Mouse (Mus musculus) forebrain, embryonic 14.5 days (tissue): ENCODE measurements around the gene Asb1. TPM values are rescaled to one million over a fixed set of nuclear protein-coding genes. Genes with fewer than 3 reads are reported as not detected.
A peak's percentile ranks its signal among the peaks of the same experiment; 100 is the strongest.

Experiments used
- ATAC-seq: fragments of 200-750 bp; cut with Nextera tagmentation; 2 replicates; pipeline ENCODE4 v1.8.0; 2017; ENCODE audit warnings: mild to moderate bottlenecking, moderate library complexity
- DNase-seq: peaks from one replicate; pipeline ENCODE4 v3.0.0-alpha.2; 2015; ENCODE audit warnings: low spot score
- H3K27ac ChIP-seq: fragments of 300-500 bp; sonication (generic); 2 replicates; pipeline ENCODE4 v1.5.1; 2014; ENCODE audit warnings: low read depth, mild to moderate bottlenecking, control low read depth, low read length, moderate library complexity
- H3K27me3 ChIP-seq: fragments of 300-500 bp; sonication (generic); replicated peaks from 2 replicates; pipeline ENCODE4 v1.6.1; 2014; ENCODE audit warnings: low read length, control low read depth, mixed read lengths; ENCODE audit not compliant: control insufficient read depth, insufficient read depth
- H3K36me3 ChIP-seq: fragments of 300-500 bp; sonication (generic); 2 replicates; pipeline ENCODE4 v1.6.1; 2014; ENCODE audit warnings: low read length, control low read depth; ENCODE audit not compliant: control insufficient read depth, insufficient read depth
- H3K4me1 ChIP-seq: fragments of 300-500 bp; sonication (generic); 2 replicates; pipeline ENCODE4 v1.6.1; 2014; ENCODE audit warnings: antibody characterized with exemption, low read length, control low read depth; ENCODE audit not compliant: control insufficient read depth, insufficient read depth
- H3K4me2 ChIP-seq: fragments of 300-500 bp; sonication (generic); 2 replicates; pipeline ENCODE4 v1.6.1; 2014; ENCODE audit warnings: mild to moderate bottlenecking, control low read depth, low read length
- H3K4me3 ChIP-seq: fragments of 300-500 bp; sonication (generic); 2 replicates; pipeline ENCODE4 v1.5.1; 2014; ENCODE audit warnings: low read depth, low read length, control low read depth
- H3K9ac ChIP-seq: fragments of 300-500 bp; sonication (generic); 2 replicates; pipeline ENCODE4 v1.6.1; 2014; ENCODE audit warnings: mild to moderate bottlenecking, low read length, control low read depth, moderate library complexity
- H3K9me3 ChIP-seq: fragments of 300-500 bp; sonication (generic); replicated peaks from 2 replicates; pipeline ENCODE4 v1.6.1; 2016; ENCODE audit warnings: low read length, control low read depth, mixed read lengths; ENCODE audit not compliant: control insufficient read depth
- WGBS: fragments of 180-500 bp; shearing (Covaris S2); extraction: QIAGEN DNeasy Blood & Tissue Kit; methylation state at CpG from one replicate; pipeline ENCODE4 v1.1.7; 2014; 5-methylcytosine and 5-hydroxymethylcytosine counted together
- polyA plus RNA-seq: library from polyadenylated mRNA; unstranded; fragments of >200 nt; fragmentation: Nextera tagmentation; extraction: Ambion mirVana; gene quantifications from 2 replicates; pipeline ENCODE4 v1.2.1, GENCODE M21; 2014

The Asb1 gene
- polyA plus RNA-seq, 1 experiment from 2014 or later: 11.3 TPM

DNA sequence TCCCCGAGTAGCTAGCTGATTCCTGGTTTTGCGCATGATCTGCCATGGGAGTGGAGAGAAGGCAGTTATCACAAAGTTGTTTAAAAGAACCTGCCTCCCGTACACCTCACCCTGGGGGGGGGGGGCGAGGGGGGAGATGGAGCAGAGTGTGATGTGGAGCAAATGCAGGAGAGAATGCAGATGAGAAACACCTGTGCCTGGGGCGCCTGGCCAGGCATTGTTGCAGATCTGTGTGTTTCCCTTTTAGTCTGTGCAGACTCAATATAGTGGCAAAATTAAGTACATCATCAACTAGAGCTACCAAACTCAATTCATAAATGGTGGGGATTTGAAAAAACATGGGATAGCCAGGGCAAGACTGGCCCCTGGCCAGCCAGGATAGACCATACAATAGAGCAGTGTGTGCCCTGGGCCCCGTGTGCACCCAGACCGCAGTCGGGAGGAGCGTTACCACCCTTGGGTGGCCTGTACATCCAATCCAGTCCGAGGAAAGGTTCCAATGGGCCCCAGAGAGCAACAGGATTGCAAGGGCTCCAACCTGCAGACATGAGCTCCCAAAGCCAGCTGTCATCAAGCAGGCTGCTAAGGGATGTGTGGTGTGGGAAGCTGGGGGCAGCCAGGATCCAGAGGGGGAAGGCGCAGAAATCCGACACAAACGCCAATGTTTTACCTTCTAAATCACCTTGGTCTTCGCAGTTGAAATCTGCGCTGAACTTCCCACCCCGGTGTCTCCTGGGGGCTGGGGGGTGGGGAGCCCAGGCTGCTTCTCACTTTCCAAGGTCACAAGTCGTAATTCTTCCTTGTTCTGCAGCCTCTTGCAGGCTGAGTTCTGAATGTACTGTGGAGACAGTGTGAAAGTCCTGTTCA, 44.9 kb downstream of the Asb1 start:
- H3K4me1 ChIP-seq: no peaks in the 10 kb centered on the region
- no peak overlapping the region for H3K9ac ChIP-seq
- no peak overlapping the region for H3K4me3 ChIP-seq
- no peaks in the 10 kb centered on the region for H3K27me3 ChIP-seq
- ATAC-seq (no peak), DNase-seq (no peak)
- H3K9me3 ChIP-seq: no peaks in the 10 kb centered on the region
- H3K27ac ChIP-seq: no peak overlapping the region
- no peak overlapping the region for H3K4me2 ChIP-seq
- 86% methylated on average over 16 of the region's 17 CpGs for WGBS
- H3K36me3 ChIP-seq: no peaks in the 10 kb centered on the region

DNA sequence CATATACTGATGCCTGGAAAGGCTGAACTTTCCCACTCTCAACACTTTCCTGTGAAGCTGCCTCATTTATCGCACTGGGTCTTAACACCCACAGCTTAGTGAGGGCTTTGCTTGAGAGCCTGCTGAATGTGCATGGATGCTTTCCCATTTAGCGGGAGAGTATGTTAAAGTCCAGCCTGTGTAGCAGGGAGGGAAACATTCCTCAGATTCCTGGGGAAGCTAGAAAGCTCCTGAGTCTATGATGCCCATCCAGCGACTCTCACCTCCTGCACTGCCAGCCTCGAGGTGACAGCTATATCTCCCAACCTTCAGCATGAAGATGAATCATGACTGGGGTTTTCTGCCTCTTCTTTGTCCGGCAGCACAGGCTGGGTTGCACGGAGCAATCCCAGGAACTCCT, 49.4 kb downstream of the Asb1 start:
- 77% methylated on average over 6 of the region's 6 CpGs for WGBS
- Histone ChIP-seq H3K4me2 (no peak overlapping the region), H3K27ac (no peak overlapping the region), H3K36me3 (no peaks in the 10 kb centered on the region), H3K9me3 (no peaks in the 10 kb centered on the region), H3K27me3 (no peaks in the 10 kb centered on the region), H3K9ac (no peak overlapping the region), H3K4me1 (no peaks in the 10 kb centered on the region), H3K4me3 (no peak overlapping the region)
- DNase-seq (no peak), ATAC-seq (no peak)

DNA sequence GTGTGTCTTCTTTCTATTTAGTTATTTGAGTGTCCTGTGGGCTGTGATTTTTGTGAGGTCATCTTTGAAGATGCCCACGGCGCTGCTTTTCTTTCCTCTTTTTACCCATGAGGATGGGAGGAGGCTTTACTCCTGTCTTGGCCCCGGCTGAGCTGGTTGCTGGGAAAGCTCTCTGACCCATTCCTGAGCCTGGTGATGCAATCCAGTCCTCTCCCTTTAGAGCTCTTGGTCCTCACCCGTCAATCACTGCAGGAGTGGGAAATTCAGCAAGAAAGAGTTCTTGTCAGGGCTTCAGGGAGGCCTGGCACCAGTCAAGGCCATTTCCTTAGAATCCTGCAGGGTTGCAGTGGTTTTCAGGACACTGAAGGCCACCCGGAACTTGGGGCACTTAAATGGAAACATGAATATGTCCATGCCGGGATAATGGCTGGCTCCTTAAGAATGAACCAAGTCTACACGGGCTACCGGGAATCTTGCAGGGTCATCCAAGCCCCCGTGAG, 55.2 kb downstream of the Asb1 start:
- Histone ChIP-seq H3K27ac (no peak overlapping the region), H3K9ac (no peak overlapping the region), H3K9me3 (no peaks in the 10 kb centered on the region), H3K27me3 (no peaks in the 10 kb centered on the region), H3K4me3 (no peak overlapping the region), H3K36me3 (no peaks in the 10 kb centered on the region), H3K4me1 (peaks cover under 1% of the 10 kb centered on the region; the same call in 1 of the 2 replicates), H3K4me2 (no peak overlapping the region)
- no peak for ATAC-seq
- no peak for DNase-seq
- 86% methylated on average over 9 of the region's 9 CpGs for WGBS

DNA sequence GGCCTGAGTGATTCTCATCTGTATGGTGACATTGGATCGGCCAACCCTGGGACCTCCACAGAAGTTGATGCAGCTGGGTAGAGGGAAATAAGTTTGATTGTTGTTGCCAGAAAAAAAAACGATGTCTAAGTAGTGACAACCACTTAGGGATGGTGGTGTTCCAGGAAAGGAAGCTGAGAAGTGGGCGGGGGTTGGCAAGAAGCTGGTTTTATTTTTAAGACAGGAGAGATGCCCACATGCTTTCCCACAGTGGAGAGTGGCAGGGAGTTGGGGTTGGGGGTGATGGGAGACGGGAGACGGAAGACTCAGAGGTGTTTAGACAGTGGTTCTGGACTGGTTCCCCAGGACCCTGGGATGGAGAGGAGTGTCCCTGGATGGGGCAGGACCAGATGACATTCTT, 57.3 kb downstream of the Asb1 start:
- Histone ChIP-seq H3K9me3 (no peaks in the 10 kb centered on the region), H3K4me2 (no peak overlapping the region)
- 90% methylated on average over 5 of the region's 5 CpGs for WGBS

DNA sequence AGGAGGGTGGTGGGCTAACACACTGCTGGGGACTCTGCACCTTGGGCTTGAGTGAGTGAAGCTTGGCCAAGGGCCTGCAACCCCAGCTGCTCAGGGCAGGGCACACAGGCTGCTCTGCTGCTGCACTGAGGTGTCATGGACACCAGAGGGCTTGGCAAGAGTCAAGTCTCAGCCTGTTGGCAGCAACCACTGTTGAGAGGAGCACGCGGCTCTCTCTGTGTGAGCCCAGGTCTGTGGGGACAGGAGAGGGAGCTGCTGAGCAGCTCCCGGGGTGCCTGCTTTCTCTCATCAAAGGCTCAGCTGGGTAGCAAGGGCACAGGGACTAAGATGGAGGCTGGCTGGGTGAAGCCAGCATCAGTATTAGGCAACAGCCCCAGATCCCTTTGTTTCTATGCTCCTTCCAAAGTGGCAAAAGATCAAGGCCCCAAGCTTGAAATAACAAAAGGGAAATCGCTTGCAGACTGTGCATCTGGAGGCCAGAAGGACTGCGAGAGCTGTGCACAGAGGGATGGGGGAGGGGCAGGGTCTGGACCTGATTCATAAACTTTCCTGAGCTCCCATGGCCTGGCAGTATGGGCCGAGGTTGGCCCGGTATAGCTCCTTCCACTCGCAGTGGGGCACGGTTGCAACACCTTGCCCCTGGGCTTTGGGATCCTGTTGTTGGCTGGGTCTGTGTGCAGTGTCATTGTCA, 60.5 kb downstream of the Asb1 start:
- no peaks in the 10 kb centered on the region for H3K27me3 ChIP-seq
- no peak overlapping the region for H3K4me2 ChIP-seq
- ATAC-seq: peak; percentile 91
- H3K27ac ChIP-seq: 0 out of 2 replicates have a peak overlapping the region, but pooled peaks have one; percentile 6
- peak; percentile 85 for DNase-seq
- H3K9ac ChIP-seq: no peak overlapping the region
- H3K4me1 ChIP-seq: peaks cover 6% of the 10 kb centered on the region
- H3K36me3 ChIP-seq: no peaks in the 10 kb centered on the region
- H3K9me3 ChIP-seq: no peaks in the 10 kb centered on the region
- 27% methylated on average over 9 of the region's 9 CpGs for WGBS
- no peak overlapping the region for H3K4me3 ChIP-seq

More for the DNA sequence above, 57.3 kb downstream of the Asb1 start:
- no peak for DNase-seq
- Histone ChIP-seq H3K27me3 (no peaks in the 10 kb centered on the region), H3K36me3 (no peaks in the 10 kb centered on the region), H3K4me3 (no peak overlapping the region), H3K27ac (no peak overlapping the region), H3K9ac (no peak overlapping the region), H3K4me1 (peaks cover 6% of the 10 kb centered on the region)
- ATAC-seq: no peak

DNA sequence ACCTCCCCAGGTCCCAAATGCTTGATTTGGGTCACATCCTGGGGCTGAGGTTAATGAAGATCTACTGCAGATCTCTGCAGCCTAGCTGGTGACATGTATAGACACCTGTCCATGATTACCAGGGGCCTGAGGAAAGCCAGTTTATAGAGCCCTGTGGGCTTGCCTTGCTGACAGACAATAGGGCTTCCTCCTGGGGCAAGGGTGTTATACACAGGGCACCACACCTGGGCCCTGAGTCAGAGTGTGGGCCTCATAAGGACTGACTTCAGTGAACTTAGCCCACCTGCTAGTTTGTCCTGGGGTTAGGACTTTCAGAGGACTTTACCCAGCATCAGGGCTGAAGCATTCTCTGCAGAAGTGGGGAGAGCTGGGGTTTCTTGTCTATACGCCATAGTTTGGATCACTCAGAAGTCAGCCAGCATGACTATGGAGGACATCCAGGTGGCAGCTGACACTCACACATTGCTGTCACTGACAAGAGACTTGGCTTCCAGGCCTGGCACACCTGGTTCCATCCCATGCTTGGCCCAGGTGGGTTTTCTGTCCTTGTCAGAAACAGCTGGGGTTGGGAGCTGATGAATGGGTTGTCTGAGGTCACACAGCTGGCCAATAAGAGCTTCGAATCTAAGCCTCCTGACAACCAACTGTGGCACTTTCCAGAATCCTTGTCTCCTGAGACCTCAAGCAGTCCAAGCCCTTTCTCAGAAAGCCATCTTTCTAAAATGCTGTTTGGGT, 61.2 kb downstream of the Asb1 start:
- no peak overlapping the region for H3K27ac ChIP-seq
- 88% methylated on average over 2 of the region's 2 CpGs for WGBS
- 0 out of 2 replicates have a peak, but pooled peaks have one; percentile 18 for ATAC-seq

DNA sequence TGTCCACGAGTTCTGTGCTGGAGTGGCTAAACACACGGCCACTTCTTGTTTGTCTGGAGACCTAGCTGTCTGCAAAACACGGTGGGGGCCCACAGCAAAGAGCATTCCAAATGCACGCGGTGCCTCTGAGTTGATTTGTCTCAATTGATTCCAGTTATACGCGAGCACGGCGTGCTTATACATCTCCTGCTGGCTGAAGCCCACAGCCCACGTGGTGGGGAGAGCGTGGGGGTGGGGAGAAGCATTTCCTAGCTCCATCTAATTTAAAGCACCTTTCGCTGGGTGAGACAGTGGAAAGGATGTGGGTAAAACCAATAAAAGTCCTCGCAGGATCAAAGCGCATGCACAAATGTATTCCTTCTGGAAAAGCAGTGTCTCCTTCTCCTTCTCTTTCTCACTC, 65.3 kb downstream of the Asb1 start:
- peaks cover 5% of the 10 kb centered on the region for H3K4me1 ChIP-seq
- no peak for ATAC-seq
- no peaks in the 10 kb centered on the region for H3K9me3 ChIP-seq
- H3K9ac ChIP-seq: no peak overlapping the region
- H3K4me2 ChIP-seq: no peak overlapping the region
- no peak overlapping the region for H3K4me3 ChIP-seq
- DNase-seq: peak; percentile 7
- WGBS: 65% methylated on average over 14 of the region's 14 CpGs
- no peak overlapping the region for H3K27ac ChIP-seq
- H3K36me3 ChIP-seq: no peaks in the 10 kb centered on the region
- H3K27me3 ChIP-seq: no peaks in the 10 kb centered on the region

More for the DNA sequence above, 61.2 kb downstream of the Asb1 start:
- Histone ChIP-seq H3K4me3 (no peak overlapping the region), H3K9me3 (no peaks in the 10 kb centered on the region), H3K4me1 (peaks cover 6% of the 10 kb centered on the region), H3K9ac (no peak overlapping the region), H3K4me2 (no peak overlapping the region), H3K27me3 (no peaks in the 10 kb centered on the region), H3K36me3 (no peaks in the 10 kb centered on the region)
- no peak for DNase-seq

DNA sequence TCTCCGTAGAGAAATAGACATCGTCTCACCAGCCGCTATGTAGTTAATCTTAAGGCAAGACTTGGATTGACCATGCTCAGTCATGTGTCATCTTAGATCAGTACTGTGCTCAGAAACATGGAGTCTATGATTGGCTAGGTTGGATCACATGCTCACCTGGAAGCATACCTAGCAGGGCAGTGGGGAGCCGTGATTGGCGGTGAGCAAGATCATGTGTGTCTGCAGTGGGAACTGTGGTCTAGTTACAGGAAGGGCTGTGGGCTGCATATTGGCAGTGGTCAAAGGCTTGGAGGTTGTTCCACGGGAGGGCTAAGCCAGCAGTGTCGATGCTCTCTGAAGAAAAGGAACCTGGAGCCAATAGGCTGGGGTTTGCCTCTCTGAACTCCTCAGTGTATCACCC, 66.4 kb downstream of the Asb1 start:
- Histone ChIP-seq H3K9ac (no peak overlapping the region), H3K4me2 (no peak overlapping the region), H3K27ac (no peak overlapping the region), H3K9me3 (no peaks in the 10 kb centered on the region), H3K36me3 (no peaks in the 10 kb centered on the region), H3K27me3 (no peaks in the 10 kb centered on the region), H3K4me1 (no peaks in the 10 kb centered on the region), H3K4me3 (no peak overlapping the region)
- ATAC-seq: no peak
- DNase-seq: no peak
- 97% methylated on average over 7 of the region's 7 CpGs for WGBS
